Mouse (Mus musculus): Measurements from ENCODE around the gene Pcdh15.

- TF ChIP-seq EP300 (IDR thresholded peaks at IDR 0.05; ENCODE audit: low read depth), result no peak
- TF ChIP-seq CTCF (IDR thresholded peaks at IDR 0.05; ENCODE audit: low read depth), result no peak
These were observed 12.4 kb upstream of the Pcdh15 start for GRCm38 (mm10) chr10:73086703-73087102.
